8 mouse cellular contexts compared by ENCODE assay signal in the genomic region with DNA sequence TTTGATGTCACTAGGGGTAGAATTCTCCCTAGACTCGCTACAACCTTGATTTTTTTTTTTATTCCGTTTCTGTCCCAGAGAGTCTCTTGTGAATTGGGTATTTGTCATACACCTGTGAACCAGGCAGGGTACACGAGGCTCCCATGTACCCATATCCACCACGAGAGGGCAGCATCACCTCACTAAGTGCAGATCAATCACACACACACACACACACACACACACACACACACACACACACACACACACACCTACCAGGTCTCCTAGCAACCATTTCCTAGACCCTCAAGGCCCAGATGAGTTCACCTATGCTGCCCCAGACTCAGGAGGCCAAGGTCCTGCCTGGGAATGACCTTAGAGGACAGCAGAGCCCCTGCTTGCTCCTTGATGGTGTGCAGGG.
DNase-seq lines count a peak whose midpoint lies in the region; ATAC-seq and TF ChIP-seq lines count a peak whose summit lies in the region.

No protein-coding gene starts in this region.

- DNase-seq in CD4-positive, CD25-positive, alpha-beta regulatory T cell, adult 2 months (ENCODE audit: low read depth, low spot score): peak; percentile 77
- peak; percentile 55 for DNase-seq in liver, adult 2 months (ENCODE audit: extremely low read depth, low read depth, low spot score)
- peak; percentile 69 to 84 for DNase-seq in cerebellum, postnatal 25 days
- peak; percentile 71 for DNase-seq in kidney, postnatal 0 days (ENCODE audit: low spot score)
- DNase-seq in stomach, postnatal 0 days (ENCODE audit: low spot score): peak; percentile 68

- no peaks in the 10 kb centered on the region for H3K79me2 ChIP-seq in liver, adult 2 months (ENCODE audit: control insufficient read depth, insufficient read depth, low read length)

- H3K27ac ChIP-seq in liver, adult 2 months (replicated peaks; ENCODE audit: insufficient read depth, low read depth, low read length): no peak overlapping the region
- no peak overlapping the region for H3K27ac ChIP-seq in liver, embryonic 12.5 days
- H3K27ac ChIP-seq in kidney, postnatal 0 days: no peak overlapping the region
- no peak overlapping the region for H3K27ac ChIP-seq in stomach, postnatal 0 days (replicated peaks)

- 0% methylated on average over 4 of the region's 4 CpGs for WGBS in liver, adult 2 months
- 3% methylated on average over 4 of the region's 4 CpGs for WGBS in liver, embryonic 12.5 days (ENCODE audit: insufficient replicate concordance)
- 6% methylated on average over 4 of the region's 4 CpGs for WGBS in kidney, postnatal 0 days
- WGBS in stomach, postnatal 0 days: 1% methylated on average over 4 of the region's 4 CpGs

- no peak overlapping the region for H3K4me3 ChIP-seq in liver, adult 2 months (ENCODE audit: insufficient read depth, low read depth, low read length)
- H3K4me3 ChIP-seq in liver, embryonic 12.5 days: no peak overlapping the region
- H3K4me3 ChIP-seq in kidney, postnatal 0 days (replicated peaks; ENCODE audit: low read depth, low read length): no peak overlapping the region
- H3K4me3 ChIP-seq in stomach, postnatal 0 days (ENCODE audit: low read depth, low read length): no peak overlapping the region

- no peak overlapping the region for H3K4me2 ChIP-seq in liver, embryonic 12.5 days
- H3K4me2 ChIP-seq in kidney, postnatal 0 days (ENCODE audit: low read length): no peak overlapping the region
- no peak overlapping the region for H3K4me2 ChIP-seq in stomach, postnatal 0 days (replicated peaks; ENCODE audit: low read depth)

- H3K27me3 ChIP-seq in liver, adult 2 months (ENCODE audit: control insufficient read depth, insufficient read depth, low read length): no peaks in the 10 kb centered on the region
- H3K27me3 ChIP-seq in liver, embryonic 12.5 days (replicated peaks): peaks cover 11% of the 10 kb centered on the region; the same call in 1 of the 2 replicates
- H3K27me3 ChIP-seq in kidney, postnatal 0 days (ENCODE audit: insufficient read depth, low read length): no peaks in the 10 kb centered on the region
- H3K27me3 ChIP-seq in stomach, postnatal 0 days (ENCODE audit: control insufficient read depth, insufficient read depth, low read length): no peaks in the 10 kb centered on the region

- no peak for TF ChIP-seq EP300 in stomach, postnatal 0 days (optimal IDR thresholded peaks at IDR 0.05)

- TF ChIP-seq POLR2A in liver, adult 2 months (IDR thresholded peaks at IDR 0.05; ENCODE audit: extremely low read depth, insufficient read depth, low read length): no peak

- no peaks in the 10 kb centered on the region for H3K9me3 ChIP-seq in liver, embryonic 12.5 days (replicated peaks)
- no peaks in the 10 kb centered on the region for H3K9me3 ChIP-seq in kidney, postnatal 0 days (replicated peaks; ENCODE audit: low read length)
- H3K9me3 ChIP-seq in stomach, postnatal 0 days (ENCODE audit: control insufficient read depth, low read length): no peaks in the 10 kb centered on the region

- ATAC-seq in CD4-positive, CD25-positive, alpha-beta regulatory T cell, adult 4 months: no peak
- no peak for ATAC-seq in liver, embryonic 12.5 days
- ATAC-seq in kidney, postnatal 0 days (replicated peaks; ENCODE audit: low FRiP score, low read depth): no peak
- peak; percentile 72; the same call in 1 of the 2 replicates for ATAC-seq in megakaryocyte, adult 5-6 weeks (ENCODE audit: poor library complexity, severe bottlenecking)
- ATAC-seq in stomach, postnatal 0 days (ENCODE audit: low FRiP score, low TSS enrichment): no peak

- TF ChIP-seq CTCF in liver, adult 2 months (IDR thresholded peaks at IDR 0.05; ENCODE audit: low read depth, low read length): peak; percentile 69
- TF ChIP-seq CTCF in kidney, postnatal 0 days (IDR thresholded peaks at IDR 0.05; ENCODE audit: low read depth): peak; percentile 84
- TF ChIP-seq CTCF in stomach, postnatal 0 days (IDR thresholded peaks at IDR 0.05; ENCODE audit: low read depth): peak; percentile 89

- no peaks in the 10 kb centered on the region for H3K36me3 ChIP-seq in liver, adult 2 months (ENCODE audit: control insufficient read depth, insufficient read depth, low read length)
- no peaks in the 10 kb centered on the region for H3K36me3 ChIP-seq in liver, embryonic 12.5 days
- no peaks in the 10 kb centered on the region for H3K36me3 ChIP-seq in kidney, postnatal 0 days (ENCODE audit: insufficient read depth, low read length)
- no peaks in the 10 kb centered on the region for H3K36me3 ChIP-seq in stomach, postnatal 0 days (ENCODE audit: control insufficient read depth, insufficient read depth, low read length)

- peaks cover 2% of the 10 kb centered on the region; the same call in 1 of the 2 replicates for H3K4me1 ChIP-seq in liver, adult 2 months (ENCODE audit: control insufficient read depth, insufficient read depth, low read length)
- H3K4me1 ChIP-seq in liver, embryonic 12.5 days: peaks cover 5% of the 10 kb centered on the region; the same call in 1 of the 2 replicates
- H3K4me1 ChIP-seq in kidney, postnatal 0 days (replicated peaks; ENCODE audit: insufficient read depth, low read length): peaks cover 17% of the 10 kb centered on the region; the same call in 1 of the 2 replicates
- H3K4me1 ChIP-seq in stomach, postnatal 0 days (replicated peaks; ENCODE audit: control insufficient read depth, insufficient read depth): no peaks in the 10 kb centered on the region

- no peak overlapping the region for H3K9ac ChIP-seq in liver, adult 2 months (ENCODE audit: low read depth, low read length)
- no peak overlapping the region for H3K9ac ChIP-seq in liver, embryonic 12.5 days
- no peak overlapping the region for H3K9ac ChIP-seq in kidney, postnatal 0 days (ENCODE audit: low read depth, low read length)
- H3K9ac ChIP-seq in stomach, postnatal 0 days (ENCODE audit: low read length): no peak overlapping the region
